Mouse (Mus musculus): ENCODE data around the gene Hells.
A peak's percentile ranks its signal among the peaks of the same experiment; 100 is the strongest.

The Hells gene

DNA sequence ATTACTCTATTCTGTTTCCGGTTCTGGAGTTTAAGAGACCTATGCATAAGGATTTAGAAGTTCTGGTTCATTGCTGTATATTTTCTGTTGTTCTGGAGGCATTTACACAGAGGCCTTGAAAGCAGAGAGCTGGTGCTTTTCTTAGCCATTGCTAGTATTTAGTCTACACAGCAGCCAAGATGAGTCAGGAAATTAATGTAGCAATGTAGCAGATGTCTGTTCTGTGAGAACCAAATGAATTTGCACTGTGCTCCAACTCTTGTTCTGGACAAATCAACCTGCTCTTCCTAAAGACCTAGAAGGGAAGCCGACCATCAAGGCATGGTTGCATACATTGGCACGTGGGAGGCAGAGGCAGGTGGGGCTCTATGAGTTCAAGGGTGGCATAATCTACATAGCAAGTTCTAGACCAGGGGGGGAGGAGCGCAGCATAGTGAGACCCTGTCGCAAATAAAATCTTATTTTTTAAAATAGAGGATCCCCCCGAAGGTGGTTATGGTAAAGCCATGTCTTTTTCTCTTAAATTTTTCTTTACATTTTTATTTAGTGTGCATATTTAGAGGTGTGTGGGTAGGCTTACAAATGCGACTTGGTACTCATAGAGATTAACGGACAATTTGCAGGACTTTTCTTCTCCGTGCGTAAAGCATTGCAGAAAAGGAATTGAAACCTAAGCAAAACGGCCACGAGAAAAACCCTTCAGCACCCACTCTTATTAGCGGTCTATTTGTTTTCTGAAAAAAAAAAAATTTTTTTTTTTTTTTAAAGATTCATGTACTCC is 1.1 kb upstream of the Hells start:
- Histone ChIP-seq H3K9me3 (ENCODE audit: low read length) (no peaks in the 10 kb centered on the region), H3K36me3 (ENCODE audit: insufficient read depth, low read length) (peaks cover 31% of the 10 kb centered on the region), H3K27me3 (ENCODE audit: insufficient read depth, low read length) (no peaks in the 10 kb centered on the region), H3K4me1 (replicated peaks; ENCODE audit: low read depth, low read length) (peaks cover 65% of the 10 kb centered on the region), H3K4me3 (replicated peaks; ENCODE audit: low read length) (peak overlapping the region; percentile 98)
- TF ChIP-seq CTCF (conservative IDR thresholded peaks at IDR 0.05; ENCODE audit: low read length) (no peak), NANOG (IDR thresholded peaks at IDR 0.05; ENCODE audit: borderline replicate concordance, low read length) (no peak), POU5F1 (IDR thresholded peaks at IDR 0.05; ENCODE audit: borderline replicate concordance, low read length) (no peak)

DNA sequence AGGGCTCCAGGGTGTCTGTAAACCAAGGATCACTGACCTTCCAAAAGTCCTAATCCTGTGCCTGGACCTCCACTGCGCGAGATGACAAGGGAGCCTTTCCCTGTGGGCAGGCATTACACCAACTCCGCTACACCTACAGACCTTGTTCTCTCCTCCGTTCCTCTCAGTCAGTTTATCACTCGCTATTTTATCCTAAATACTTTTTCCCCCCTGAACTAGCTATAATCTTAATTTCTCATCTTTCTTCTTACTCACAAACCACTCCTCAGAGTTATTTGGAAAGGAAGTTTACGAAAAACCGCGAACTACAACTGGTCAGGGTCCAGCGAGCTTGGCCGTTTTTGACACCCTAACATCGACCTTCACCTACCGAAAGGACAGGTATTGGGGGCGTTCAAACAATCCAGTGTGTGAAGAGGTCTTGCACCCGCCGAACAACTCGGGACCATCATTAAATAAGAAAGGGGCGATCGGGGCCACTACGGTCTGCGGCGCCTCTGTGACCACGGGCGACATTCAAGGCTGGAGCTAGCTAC is 395 bp upstream of the Hells start:
- TF ChIP-seq POU5F1 (IDR thresholded peaks at IDR 0.05; ENCODE audit: borderline replicate concordance, low read length) (no peak), NANOG (IDR thresholded peaks at IDR 0.05; ENCODE audit: borderline replicate concordance, low read length) (no peak), CTCF (conservative IDR thresholded peaks at IDR 0.05; ENCODE audit: low read length) (no peak)
- Histone ChIP-seq H3K4me1 (replicated peaks; ENCODE audit: low read depth, low read length) (peaks cover 68% of the 10 kb centered on the region), H3K27me3 (ENCODE audit: insufficient read depth, low read length) (no peaks in the 10 kb centered on the region), H3K4me3 (replicated peaks; ENCODE audit: low read length) (peak overlapping the region; percentile 98), H3K9me3 (ENCODE audit: low read length) (no peaks in the 10 kb centered on the region), H3K36me3 (ENCODE audit: insufficient read depth, low read length) (peaks cover 37% of the 10 kb centered on the region)

DNA sequence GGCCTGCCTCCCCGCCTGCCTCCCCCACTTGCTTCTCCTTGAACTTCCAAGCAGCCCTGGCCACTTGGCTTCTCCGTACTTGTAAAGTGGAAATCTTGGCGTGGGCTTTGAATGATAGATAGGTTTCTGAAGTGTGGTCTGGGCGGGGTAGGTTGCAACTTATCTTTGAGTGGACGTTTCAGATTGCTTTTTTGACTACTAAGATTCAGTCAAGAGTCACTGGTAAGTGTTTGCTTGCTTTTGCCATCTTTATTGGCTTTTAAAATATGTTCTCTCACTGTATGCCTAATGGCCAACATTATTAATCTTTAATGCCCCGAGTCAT is 813 bp downstream of the Hells start:
- H3K36me3 ChIP-seq (ENCODE audit: insufficient read depth, low read length), result peaks cover 49% of the 10 kb centered on the region
- no peaks in the 10 kb centered on the region for H3K9me3 ChIP-seq (ENCODE audit: low read length)
- TF ChIP-seq POU5F1 (IDR thresholded peaks at IDR 0.05; ENCODE audit: borderline replicate concordance, low read length), result no peak
- no peak for TF ChIP-seq CTCF (conservative IDR thresholded peaks at IDR 0.05; ENCODE audit: low read length)
- TF ChIP-seq NANOG (IDR thresholded peaks at IDR 0.05; ENCODE audit: borderline replicate concordance, low read length), result no peak
- H3K4me1 ChIP-seq (replicated peaks; ENCODE audit: low read depth, low read length), result peaks cover 73% of the 10 kb centered on the region
- no peaks in the 10 kb centered on the region for H3K27me3 ChIP-seq (ENCODE audit: insufficient read depth, low read length)
- peak overlapping the region; percentile 98 for H3K4me3 ChIP-seq (replicated peaks; ENCODE audit: low read length)

DNA sequence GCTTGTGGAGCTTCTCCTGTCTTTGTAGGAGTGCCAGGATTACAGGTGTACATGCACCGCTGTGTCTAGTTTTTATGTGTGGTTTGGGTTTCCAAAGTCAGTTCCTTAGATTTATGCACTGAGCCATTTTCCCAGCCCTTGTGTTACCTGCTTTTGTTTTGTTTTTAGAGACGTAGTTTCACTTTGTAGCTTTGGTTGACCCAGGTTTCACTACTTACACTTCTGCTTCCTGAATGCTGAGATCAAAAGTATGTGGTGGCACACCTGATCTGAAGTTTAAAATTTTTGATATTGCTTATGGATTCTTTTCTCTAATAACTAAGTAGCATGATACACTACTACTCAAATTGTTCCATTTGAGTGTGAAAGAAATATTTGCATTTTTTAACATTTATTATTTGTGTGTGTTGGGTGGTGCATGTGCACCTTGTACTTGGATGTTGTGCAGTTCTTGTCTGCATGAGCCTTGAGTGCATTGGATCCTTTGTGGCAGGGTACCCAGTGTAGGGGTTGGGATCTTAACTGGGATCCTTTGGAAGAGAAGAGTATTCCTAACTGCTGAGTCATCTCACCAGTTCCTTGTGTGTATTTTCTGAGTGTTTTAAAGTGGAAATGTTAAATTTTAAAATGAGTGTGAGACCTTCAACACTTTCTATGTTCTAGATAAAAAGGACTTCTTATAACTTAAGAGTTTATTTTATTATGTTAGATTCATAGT is 14.0 kb downstream of the Hells start:
- Histone ChIP-seq H3K36me3 (ENCODE audit: insufficient read depth, low read length) (peaks cover 98% of the 10 kb centered on the region), H3K27me3 (ENCODE audit: insufficient read depth, low read length) (no peaks in the 10 kb centered on the region), H3K4me1 (replicated peaks; ENCODE audit: low read depth, low read length) (peaks cover 19% of the 10 kb centered on the region), H3K4me3 (replicated peaks; ENCODE audit: low read length) (no peak overlapping the region), H3K9me3 (ENCODE audit: low read length) (no peaks in the 10 kb centered on the region)
- TF ChIP-seq CTCF (conservative IDR thresholded peaks at IDR 0.05; ENCODE audit: low read length) (no peak), NANOG (IDR thresholded peaks at IDR 0.05; ENCODE audit: borderline replicate concordance, low read length) (no peak), POU5F1 (IDR thresholded peaks at IDR 0.05; ENCODE audit: borderline replicate concordance, low read length) (no peak)

DNA sequence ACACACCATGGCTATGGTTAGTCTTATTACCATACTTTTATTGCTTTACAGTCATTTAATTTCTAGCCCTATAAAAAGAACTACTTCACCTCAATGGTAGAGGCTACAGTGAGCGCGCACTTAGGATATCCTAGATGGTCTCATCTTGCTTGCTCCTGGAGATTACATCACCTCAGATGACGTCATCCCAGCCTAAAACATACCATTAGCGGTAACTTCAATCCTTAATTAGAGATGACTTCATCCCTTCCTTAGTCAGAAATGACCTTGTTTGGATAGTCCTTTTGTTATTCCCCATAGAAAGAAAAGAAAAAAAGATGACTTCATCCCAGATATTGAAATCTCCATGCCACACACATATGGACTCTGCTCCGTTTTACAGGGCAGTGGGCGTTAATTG is 40.0 kb downstream of the Hells start:
- Histone ChIP-seq H3K4me3 (replicated peaks; ENCODE audit: low read length) (no peak overlapping the region), H3K4me1 (replicated peaks; ENCODE audit: low read depth, low read length) (peaks cover 15% of the 10 kb centered on the region), H3K36me3 (ENCODE audit: insufficient read depth, low read length) (peaks cover 73% of the 10 kb centered on the region), H3K9me3 (ENCODE audit: low read length) (no peaks in the 10 kb centered on the region), H3K27me3 (ENCODE audit: insufficient read depth, low read length) (no peaks in the 10 kb centered on the region)
- TF ChIP-seq CTCF (conservative IDR thresholded peaks at IDR 0.05; ENCODE audit: low read length) (no peak), POU5F1 (IDR thresholded peaks at IDR 0.05; ENCODE audit: borderline replicate concordance, low read length) (no peak), NANOG (IDR thresholded peaks at IDR 0.05; ENCODE audit: borderline replicate concordance, low read length) (no peak)

DNA sequence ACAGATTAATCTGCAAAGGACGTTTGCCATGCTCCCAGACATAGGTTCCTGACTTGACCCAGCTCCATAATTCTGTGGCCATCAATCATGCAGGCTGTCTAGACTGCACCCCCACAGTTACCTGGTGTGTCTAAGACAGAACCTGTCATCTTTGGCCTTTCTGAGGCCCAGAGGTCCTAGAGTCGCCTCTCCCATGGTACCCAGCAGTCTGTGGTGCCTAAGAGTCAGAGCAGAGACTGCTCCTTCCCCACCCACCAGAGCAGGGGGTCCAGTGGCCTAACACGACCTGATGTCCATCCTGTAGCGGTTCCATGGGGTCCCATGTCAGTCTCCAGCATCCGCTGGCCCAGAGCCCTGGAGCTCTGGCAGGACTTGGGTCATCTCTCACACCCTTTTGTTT is 41.9 kb downstream of the Hells start:
- Histone ChIP-seq H3K4me3 (replicated peaks; ENCODE audit: low read length) (no peak overlapping the region), H3K36me3 (ENCODE audit: insufficient read depth, low read length) (peaks cover 55% of the 10 kb centered on the region), H3K9me3 (ENCODE audit: low read length) (no peaks in the 10 kb centered on the region), H3K27me3 (ENCODE audit: insufficient read depth, low read length) (no peaks in the 10 kb centered on the region), H3K4me1 (replicated peaks; ENCODE audit: low read depth, low read length) (peaks cover 18% of the 10 kb centered on the region)
- TF ChIP-seq POU5F1 (IDR thresholded peaks at IDR 0.05; ENCODE audit: borderline replicate concordance, low read length), result no peak
- no peak for TF ChIP-seq CTCF (conservative IDR thresholded peaks at IDR 0.05; ENCODE audit: low read length)
- no peak for TF ChIP-seq NANOG (IDR thresholded peaks at IDR 0.05; ENCODE audit: borderline replicate concordance, low read length)

DNA sequence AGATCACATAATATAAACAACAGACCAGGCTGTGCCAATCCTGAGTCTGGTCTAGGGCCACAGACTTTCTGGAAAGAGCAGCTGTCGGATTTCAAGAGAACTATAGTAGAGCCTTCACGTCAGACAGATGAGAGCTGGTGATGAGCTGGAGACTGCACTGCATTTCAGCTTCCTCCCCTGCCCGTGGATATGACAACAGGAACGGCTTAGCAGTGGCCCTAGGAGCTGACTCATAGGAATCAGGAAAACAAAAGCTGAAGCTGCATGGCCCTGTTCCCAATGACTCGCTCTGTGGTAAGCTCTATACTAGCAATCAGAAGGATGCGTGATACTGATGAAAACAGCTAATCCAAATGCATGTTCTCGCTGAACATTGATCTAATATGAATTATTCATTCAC is 43.0 kb downstream of the Hells start:
- Histone ChIP-seq H3K9me3 (ENCODE audit: low read length) (no peaks in the 10 kb centered on the region), H3K4me3 (replicated peaks; ENCODE audit: low read length) (no peak overlapping the region), H3K4me1 (replicated peaks; ENCODE audit: low read depth, low read length) (peaks cover 18% of the 10 kb centered on the region), H3K27me3 (ENCODE audit: insufficient read depth, low read length) (no peaks in the 10 kb centered on the region), H3K36me3 (ENCODE audit: insufficient read depth, low read length) (peaks cover 44% of the 10 kb centered on the region)
- TF ChIP-seq NANOG (IDR thresholded peaks at IDR 0.05; ENCODE audit: borderline replicate concordance, low read length) (no peak), POU5F1 (IDR thresholded peaks at IDR 0.05; ENCODE audit: borderline replicate concordance, low read length) (no peak), CTCF (conservative IDR thresholded peaks at IDR 0.05; ENCODE audit: low read length) (no peak)

DNA sequence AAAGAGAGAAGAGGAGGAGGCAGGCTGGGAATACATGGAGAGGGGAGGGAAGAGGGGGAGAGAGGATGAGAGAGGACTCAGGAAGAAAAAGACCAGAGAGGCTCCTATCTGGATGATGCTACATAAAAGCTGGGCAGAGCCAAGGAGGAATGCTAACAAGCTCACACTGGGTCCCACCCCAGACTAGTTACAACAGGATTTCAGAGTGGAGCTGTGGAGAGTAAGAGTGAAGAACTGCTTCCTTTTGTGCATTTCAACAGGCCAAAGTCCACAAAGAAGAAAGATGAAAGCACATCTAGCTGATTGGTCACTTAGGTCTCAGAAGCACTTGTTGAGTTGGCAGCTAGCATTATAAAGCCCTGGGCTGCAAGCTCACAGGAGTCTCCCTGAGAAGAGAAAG is 45.6 kb downstream of the Hells start:
- peaks cover 18% of the 10 kb centered on the region for H3K4me1 ChIP-seq (replicated peaks; ENCODE audit: low read depth, low read length)
- no peaks in the 10 kb centered on the region for H3K9me3 ChIP-seq (ENCODE audit: low read length)
- H3K27me3 ChIP-seq (ENCODE audit: insufficient read depth, low read length), result no peaks in the 10 kb centered on the region
- peaks cover 21% of the 10 kb centered on the region for H3K36me3 ChIP-seq (ENCODE audit: insufficient read depth, low read length)
- TF ChIP-seq POU5F1 (IDR thresholded peaks at IDR 0.05; ENCODE audit: borderline replicate concordance, low read length) (no peak), CTCF (conservative IDR thresholded peaks at IDR 0.05; ENCODE audit: low read length) (no peak), NANOG (IDR thresholded peaks at IDR 0.05; ENCODE audit: borderline replicate concordance, low read length) (no peak)
- no peak overlapping the region for H3K4me3 ChIP-seq (replicated peaks; ENCODE audit: low read length)
